Mouse (Mus musculus) heart, postnatal 0 days (tissue): Measurements from ENCODE around the gene Rap1gap. TPM values are rescaled to one million over a fixed set of nuclear protein-coding genes. Genes with fewer than 3 reads are reported as not detected.

Source experiments
- ATAC-seq: fragments of 200-750 bp; cut with Nextera tagmentation; 2 replicates; pipeline ENCODE4 v1.8.0; 2017; ENCODE audit warnings: low read depth, moderate number of reproducible peaks, moderate library complexity; ENCODE audit not compliant: insufficient read depth
- DNase-seq: peaks from one replicate; pipeline ENCODE4 v3.0.0-alpha.2; 2016; ENCODE audit warnings: low spot score
- H3K27ac ChIP-seq: fragments of 300-500 bp; sonication (generic); 2 replicates; pipeline ENCODE4 v1.5.1; 2014; ENCODE audit warnings: low read depth, mild to moderate bottlenecking
- H3K27me3 ChIP-seq: fragments of 300-500 bp; sonication (generic); 2 replicates; pipeline ENCODE4 v1.6.1; 2014; ENCODE audit warnings: low read length, mixed read lengths; ENCODE audit not compliant: control insufficient read depth, insufficient read depth
- H3K36me3 ChIP-seq: fragments of 300-500 bp; sonication (generic); replicated peaks from 2 replicates; pipeline ENCODE4 v1.6.1; 2014; ENCODE audit warnings: low read length, mixed read lengths; ENCODE audit not compliant: control insufficient read depth, insufficient read depth
- H3K4me1 ChIP-seq: fragments of 300-500 bp; sonication (generic); 2 replicates; pipeline ENCODE4 v1.6.1; 2014; ENCODE audit warnings: antibody characterized with exemption; ENCODE audit not compliant: control insufficient read depth, insufficient read depth
- H3K4me2 ChIP-seq: fragments of 300-500 bp; sonication (generic); 2 replicates; pipeline ENCODE4 v1.6.1; 2014; ENCODE audit warnings: low read depth, mild to moderate bottlenecking, low read length, moderate library complexity
- H3K4me3 ChIP-seq: fragments of 300-500 bp; sonication (generic); 2 replicates; pipeline ENCODE4 v1.5.1; 2014; ENCODE audit warnings: low read depth, low read length
- H3K9ac ChIP-seq: fragments of 300-500 bp; sonication (generic); replicated peaks from 2 replicates; pipeline ENCODE4 v1.6.1; 2014; ENCODE audit warnings: low read depth, low read length, mixed read lengths
- H3K9me3 ChIP-seq: fragments of 300-500 bp; sonication (generic); replicated peaks from 2 replicates; pipeline ENCODE4 v1.6.1; 2016; ENCODE audit warnings: low read length; ENCODE audit not compliant: control insufficient read depth
- CTCF ChIP-seq: IDR thresholded peaks from 2 replicates; pipeline ENCODE4 v1.5.1; 2016; ENCODE audit warnings: antibody characterized with exemption, control low read depth, low read depth
- EP300 ChIP-seq: IDR thresholded peaks from 2 replicates; pipeline ENCODE4 v1.6.1; 2016; ENCODE audit warnings: antibody characterized with exemption, low read depth
- WGBS: fragments of 180-500 bp; shearing (Covaris S2); extraction: QIAGEN DNeasy Blood & Tissue Kit; methylation state at CpG from one replicate; pipeline ENCODE4 v1.1.7; 2014; 5-methylcytosine and 5-hydroxymethylcytosine counted together
- polyA plus RNA-seq: library from polyadenylated mRNA; unstranded; fragments of >200 nt; fragmentation: Nextera tagmentation; extraction: Ambion mirVana; gene quantifications from 2 replicates; pipeline ENCODE4 v1.2.1, GENCODE M21; 2015
- total RNA-seq: library from RNA; depleted of rRNA; stranded (reverse); fragments of >200 nt; gene quantifications from 2 replicates; pipeline ENCODE4 v1.2.3, GENCODE M21; 2014; ENCODE audit warnings: low replicate concordance

Gene Rap1gap
- total and polyA plus RNA-seq, 2 experiments from 2014 or later, result 10.4 to 17.7 TPM

GRCm38 (mm10) chr4:137667747-137668146 is 3.2 kb downstream of the Rap1gap start:
- H3K4me3 ChIP-seq, result no peak overlapping the region
- DNase-seq, result peak; percentile 15
- TF ChIP-seq CTCF, result no peak
- no peak for TF ChIP-seq EP300
- 16% methylated on average over 5 of the region's 5 CpGs for WGBS
- H3K27ac ChIP-seq, result no peak overlapping the region
- no peak overlapping the region for H3K9ac ChIP-seq
- no peaks in the 10 kb centered on the region for H3K9me3 ChIP-seq
- no peak overlapping the region for H3K4me2 ChIP-seq
- H3K27me3 ChIP-seq, result peaks cover 41% of the 10 kb centered on the region
- ATAC-seq, result no peak
- 0 out of 2 replicates have a peak, but pooled peaks cover 9% of the 10 kb centered on the region for H3K4me1 ChIP-seq
- H3K36me3 ChIP-seq, result no peaks in the 10 kb centered on the region

DNA sequence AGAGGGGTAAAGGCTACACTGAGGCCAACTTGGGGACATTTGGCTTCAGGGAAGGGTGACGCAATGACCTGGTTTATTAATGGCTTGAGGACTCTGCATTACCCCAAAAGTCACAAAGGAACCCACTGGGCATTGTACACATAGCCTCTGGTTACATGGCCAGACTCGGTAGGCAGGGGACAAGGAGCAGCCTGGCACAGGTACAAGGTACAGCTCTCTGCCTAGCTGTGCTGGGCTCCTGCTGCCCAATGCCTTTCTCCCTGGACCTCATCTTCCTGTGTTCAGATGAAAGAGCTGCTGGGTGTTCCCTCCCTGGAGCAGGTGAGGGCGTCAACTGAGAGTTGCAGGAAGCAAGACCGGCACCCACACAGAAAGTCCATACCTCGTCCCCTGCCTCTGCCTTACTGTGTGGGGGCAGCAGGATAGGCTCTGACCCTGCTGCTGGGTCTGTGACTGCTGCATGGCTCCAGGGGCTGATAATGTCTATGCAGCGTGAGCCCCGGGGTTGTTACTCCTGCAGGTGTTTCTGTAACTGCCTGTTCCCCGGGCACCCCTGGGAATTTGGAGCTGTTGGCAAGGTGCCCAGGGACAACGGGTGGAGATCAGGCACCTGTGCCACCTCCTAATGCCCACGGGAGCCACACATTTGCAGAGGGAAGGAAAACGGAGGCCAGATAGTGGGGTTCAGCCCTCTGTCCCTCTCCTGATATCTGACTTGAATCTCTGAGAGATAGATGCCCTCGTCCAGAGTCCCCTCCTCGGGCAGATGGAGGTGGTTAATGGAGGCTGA is 7.4 kb downstream of the Rap1gap start:
- no peak for TF ChIP-seq CTCF
- no peak for TF ChIP-seq EP300
- H3K9ac ChIP-seq, result no peak overlapping the region
- ATAC-seq (no peak), DNase-seq (no peak)
- no peak overlapping the region for H3K4me3 ChIP-seq
- H3K9me3 ChIP-seq, result no peaks in the 10 kb centered on the region
- no peak overlapping the region for H3K4me2 ChIP-seq
- H3K4me1 ChIP-seq, result no peaks in the 10 kb centered on the region
- H3K27ac ChIP-seq, result no peak overlapping the region
- H3K36me3 ChIP-seq, result no peaks in the 10 kb centered on the region
- 59% methylated on average over 13 of the region's 13 CpGs for WGBS
- peaks cover 21% of the 10 kb centered on the region for H3K27me3 ChIP-seq

DNA sequence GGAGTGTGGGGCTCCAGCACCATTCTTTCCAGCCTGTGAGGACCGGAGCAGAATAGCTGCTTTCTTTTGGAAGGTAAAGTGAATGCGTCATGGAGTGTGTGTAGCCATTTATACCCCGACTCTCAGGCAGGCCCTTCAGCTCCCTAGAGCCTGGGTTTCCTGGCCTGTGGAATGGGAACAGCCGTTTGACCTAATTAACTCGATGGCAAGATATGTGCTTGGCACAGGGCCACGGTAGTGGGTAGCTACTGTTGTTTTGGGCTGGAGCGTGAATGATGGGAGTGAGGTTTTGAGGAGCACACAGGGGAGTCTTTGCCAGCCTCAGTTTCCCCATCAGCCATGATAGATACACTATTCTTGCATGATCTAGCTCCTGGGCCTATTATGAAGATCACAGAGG is 11.0 kb downstream of the Rap1gap start:
- Histone ChIP-seq H3K9me3 (no peaks in the 10 kb centered on the region), H3K4me2 (no peak overlapping the region), H3K4me3 (no peak overlapping the region), H3K27me3 (peaks cover 43% of the 10 kb centered on the region), H3K4me1 (no peaks in the 10 kb centered on the region), H3K36me3 (no peaks in the 10 kb centered on the region), H3K9ac (no peak overlapping the region), H3K27ac (no peak overlapping the region)
- WGBS, result 56% methylated on average over 7 of the region's 7 CpGs
- TF ChIP-seq EP300 (no peak), CTCF (no peak)
- ATAC-seq, result no peak
- no peak for DNase-seq

GRCm38 (mm10) chr4:137676057-137676456 is 11.5 kb downstream of the Rap1gap start:
- no peaks in the 10 kb centered on the region for H3K36me3 ChIP-seq
- 9% methylated on average over 11 of the region's 11 CpGs for WGBS

DNA sequence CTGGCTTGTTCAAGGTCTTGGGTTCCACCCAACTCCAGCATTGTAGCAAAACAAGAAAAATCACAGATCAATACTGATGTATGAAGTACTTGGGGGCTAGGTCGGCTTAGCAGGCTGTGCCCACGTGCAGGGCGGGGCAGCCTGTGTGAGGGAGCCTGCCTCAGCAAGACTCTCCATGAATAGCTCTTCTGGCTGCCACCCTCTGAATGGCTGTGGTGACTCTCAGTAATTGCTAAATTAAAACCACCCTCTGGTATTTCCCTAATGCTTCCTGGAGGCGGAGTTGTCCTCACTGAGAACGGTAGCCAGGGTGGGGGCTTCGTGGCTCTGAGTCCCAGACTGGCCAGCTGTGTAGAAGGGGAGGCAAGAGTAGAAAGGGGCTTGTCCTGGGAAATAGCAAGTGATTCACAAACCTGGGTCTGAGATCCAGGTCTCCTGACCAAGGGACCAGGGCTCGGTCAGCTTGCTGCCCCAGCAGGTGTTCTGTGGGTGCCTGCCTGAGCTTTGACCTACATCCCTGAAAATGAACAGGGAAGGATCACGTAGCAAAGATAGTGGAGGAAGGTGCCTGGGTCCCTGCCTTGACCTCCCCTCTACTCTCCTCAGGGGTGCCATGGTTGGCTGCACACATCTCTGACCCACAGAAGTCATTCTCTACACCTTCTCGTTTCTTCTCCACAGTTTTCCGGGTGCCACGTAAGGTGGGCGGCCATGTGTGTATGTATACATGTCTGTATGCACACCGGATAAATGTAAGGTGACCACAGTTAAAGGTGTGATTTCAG is 12.4 kb downstream of the Rap1gap start:
- WGBS, result 59% methylated on average over 13 of the region's 13 CpGs
- no peak overlapping the region for H3K9ac ChIP-seq
- H3K27ac ChIP-seq, result no peak overlapping the region
- peaks cover 54% of the 10 kb centered on the region for H3K27me3 ChIP-seq
- H3K36me3 ChIP-seq, result no peaks in the 10 kb centered on the region
- H3K4me1 ChIP-seq, result no peaks in the 10 kb centered on the region
- no peak overlapping the region for H3K4me3 ChIP-seq
- ATAC-seq, result no peak
- no peak for TF ChIP-seq EP300
- no peak for TF ChIP-seq CTCF
- no peak overlapping the region for H3K4me2 ChIP-seq
- H3K9me3 ChIP-seq, result no peaks in the 10 kb centered on the region
- DNase-seq, result no peak

More at GRCm38 (mm10) chr4:137676057-137676456, 11.5 kb downstream of the Rap1gap start:
- Histone ChIP-seq H3K9ac (no peak overlapping the region), H3K4me1 (no peaks in the 10 kb centered on the region), H3K27ac (no peak overlapping the region), H3K27me3 (peaks cover 48% of the 10 kb centered on the region), H3K9me3 (no peaks in the 10 kb centered on the region), H3K4me2 (no peak overlapping the region), H3K4me3 (no peak overlapping the region)
- no peak for TF ChIP-seq EP300
- TF ChIP-seq CTCF, result peak; percentile 88
- DNase-seq (peak; percentile 67), ATAC-seq (peak; percentile 52)
